Mouse (Mus musculus): ENCODE data around the gene Zfp646.

Gene Zfp646

GRCm38 (mm10) chr7:127921516-127921915, 45.5 kb downstream of the Zfp646 start:
- peak; percentile 51 for DNase-seq (ENCODE audit: low spot score)

DNA sequence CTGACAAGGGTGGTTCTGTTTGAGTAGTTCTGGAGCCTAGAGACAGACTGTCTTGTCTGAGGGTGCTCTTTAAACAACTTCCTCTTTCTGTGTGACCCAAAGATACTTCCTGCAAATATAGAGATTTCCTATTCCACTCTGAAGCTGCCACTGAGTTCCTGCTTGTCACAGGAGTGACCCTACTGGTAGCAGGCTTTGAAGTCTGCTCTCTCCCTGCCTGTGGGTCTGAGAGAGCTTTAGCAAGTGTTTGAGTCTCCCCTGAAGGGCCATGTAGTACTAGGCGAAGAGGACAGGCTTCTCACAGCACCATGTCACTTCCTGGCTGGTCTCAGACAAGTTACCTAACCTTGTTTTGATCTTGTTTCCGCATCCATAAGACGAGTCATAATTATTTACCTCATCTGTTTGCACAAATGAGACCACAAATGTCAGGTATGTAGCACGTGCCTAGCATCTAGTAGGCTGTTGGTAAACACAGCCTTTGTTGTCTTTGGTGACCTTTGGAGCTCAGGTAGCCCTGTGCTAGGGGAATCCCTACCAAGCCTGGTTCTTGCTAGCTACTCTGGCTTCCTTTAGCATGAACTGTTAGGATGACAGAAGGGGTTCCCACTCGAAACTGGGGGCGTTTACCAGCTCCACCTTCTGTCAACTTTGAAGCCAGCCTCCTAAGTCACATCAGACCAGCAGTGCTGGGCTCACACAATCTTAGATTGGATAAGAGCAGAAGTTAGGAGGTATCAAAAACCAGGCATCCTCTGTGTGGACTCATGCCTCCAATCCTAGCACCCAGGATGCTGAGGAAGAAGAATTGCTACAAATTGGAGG, 46.6 kb downstream of the Zfp646 start:
- no peak for DNase-seq (ENCODE audit: low spot score)

- DNase-seq (ENCODE audit: low spot score) = no peak
These were observed 47.7 kb downstream of the Zfp646 start for GRCm38 (mm10) chr7:127923714-127924113.

DNA sequence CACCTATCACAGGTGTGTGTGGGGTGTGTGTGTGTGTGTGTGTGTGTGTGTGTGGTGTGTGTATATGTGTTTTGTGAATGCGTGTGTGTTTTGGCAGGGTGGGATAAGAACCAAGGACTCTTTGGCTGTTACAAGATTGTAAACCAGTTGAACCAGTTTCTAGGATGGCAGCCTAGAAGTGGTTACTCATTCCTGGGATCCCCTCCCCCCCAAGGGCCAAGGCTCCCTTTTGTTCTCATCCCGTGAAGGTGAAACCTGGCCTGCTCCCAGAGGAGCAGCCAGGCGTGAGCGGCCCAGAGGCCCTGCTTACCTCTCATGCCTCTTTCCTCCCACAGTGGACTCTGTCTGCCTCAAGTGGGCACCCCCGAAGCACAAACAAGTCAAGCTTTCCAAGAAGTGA, 49.2 kb downstream of the Zfp646 start:
- DNase-seq (ENCODE audit: low spot score) = no peak

GRCm38 (mm10) chr7:127926066-127926465, 50.0 kb downstream of the Zfp646 start:
- no peak for DNase-seq (ENCODE audit: low spot score)

DNA sequence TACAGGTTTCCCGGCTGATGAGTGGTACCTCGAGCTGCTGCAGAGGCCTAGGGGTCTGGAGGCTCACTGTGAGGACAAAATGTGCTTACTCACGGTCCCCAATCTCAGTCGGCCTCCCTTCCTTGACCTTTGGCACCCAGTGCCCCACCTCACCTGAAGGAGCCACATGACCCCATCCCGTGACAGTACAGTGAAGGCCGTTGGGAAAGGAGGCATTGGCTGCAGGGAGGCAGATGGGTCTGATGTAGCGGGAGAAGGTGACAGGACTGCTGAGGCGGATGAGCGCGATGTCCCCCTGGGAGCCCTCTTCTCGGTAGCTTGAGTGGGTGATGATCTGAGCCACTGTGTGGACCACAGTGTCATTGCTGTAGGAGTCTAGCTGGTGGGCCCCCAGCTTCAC, 50.8 kb downstream of the Zfp646 start:
- no peak for DNase-seq (ENCODE audit: low spot score)

GRCm38 (mm10) chr7:127927726-127928125, 51.7 kb downstream of the Zfp646 start:
- DNase-seq (ENCODE audit: low spot score) = no peak

DNA sequence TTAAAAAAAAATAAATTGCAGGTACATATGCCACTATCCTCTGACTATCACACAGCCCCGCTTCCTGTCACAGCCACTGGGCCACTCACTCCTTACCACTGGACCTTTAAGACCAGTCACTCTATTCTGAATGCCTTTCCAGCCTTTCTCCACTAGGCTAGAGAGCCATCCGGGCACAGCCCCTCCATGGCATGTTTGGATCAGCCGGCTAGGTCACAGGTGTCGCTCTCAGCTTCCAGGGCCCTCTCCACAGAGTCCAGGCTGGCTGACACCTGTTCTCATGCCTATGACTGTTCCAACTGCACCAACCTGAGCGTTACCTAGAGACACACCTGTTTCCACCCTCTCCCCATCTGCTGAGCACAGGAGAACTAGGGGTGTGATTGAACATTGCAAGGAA, 52.6 kb downstream of the Zfp646 start:
- DNase-seq (ENCODE audit: low spot score) = no peak

DNA sequence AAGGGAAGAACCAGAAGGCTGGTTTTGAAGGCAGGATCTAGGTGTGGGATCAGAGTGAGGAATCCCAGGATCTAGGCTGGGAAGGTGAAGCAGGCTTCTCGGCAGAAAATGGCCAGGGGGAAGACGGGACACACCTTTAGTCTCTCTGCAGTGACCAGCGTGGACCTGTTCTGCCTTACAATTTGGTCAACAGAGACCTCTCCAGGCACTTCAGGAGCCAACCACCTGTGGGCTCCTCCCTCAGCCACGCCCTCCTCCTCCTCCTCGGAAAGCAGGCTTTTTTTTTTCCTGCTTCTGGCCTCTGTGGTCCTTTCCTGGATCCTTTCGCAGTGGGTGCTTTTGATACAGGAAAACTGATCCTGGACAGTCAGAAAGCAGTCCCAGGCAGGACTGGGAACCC, 53.9 kb downstream of the Zfp646 start, which contains the start of gene Prss8:
Gene Prss8 (minus strand): TSS at position 182 of the 400 bp plus-strand sequence.
- DNase-seq (ENCODE audit: low spot score) = no peak

DNA sequence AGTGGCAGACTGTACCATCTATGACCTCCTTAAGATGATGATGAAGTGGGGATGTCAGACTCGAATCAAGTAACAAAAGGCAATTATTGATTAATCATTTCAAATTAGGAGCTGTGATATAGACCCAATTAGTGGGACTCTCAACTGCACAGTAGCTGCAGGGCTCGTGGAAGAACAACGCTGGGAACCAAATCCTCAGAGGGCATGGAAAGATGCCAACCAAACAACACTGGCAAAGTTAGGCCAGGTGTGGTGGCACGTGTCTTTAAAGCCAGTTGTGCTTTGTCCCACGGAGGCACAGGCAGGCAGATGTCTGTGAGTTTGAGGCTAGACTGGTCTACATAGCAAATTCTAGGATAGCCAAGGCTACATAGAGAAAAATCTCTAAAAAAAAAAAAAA, 54.6 kb downstream of the Zfp646 start:
- DNase-seq (ENCODE audit: low spot score) = no peak

- DNase-seq (ENCODE audit: low spot score) = no peak
These were observed 55.5 kb downstream of the Zfp646 start for GRCm38 (mm10) chr7:127931351-127932135.

- DNase-seq (ENCODE audit: low spot score) = no peak
These were observed 56.4 kb downstream of the Zfp646 start for GRCm38 (mm10) chr7:127932273-127933031.

GRCm38 (mm10) chr7:127934075-127934474, 58.1 kb downstream of the Zfp646 start:
- DNase-seq (ENCODE audit: low spot score) = no peak

GRCm38 (mm10) chr7:127935028-127935722, 59.2 kb downstream of the Zfp646 start:
- peak; percentile 96 for DNase-seq (ENCODE audit: low spot score)

All from retina, embryonic 14.5 days (tissue).